Mouse (Mus musculus) layer of hippocampus, adult 9-11 months (tissue): ENCODE measurements around the gene Nmral1.
A peak's percentile ranks its signal among the peaks of the same experiment; 100 is the strongest.
"Not testable (repeated sequence)": the region's sequence is repeated elsewhere in the genome, so short reads cannot be mapped to it uniquely, and the experiment has no call there.

Experiments
- DNase-seq: peaks from one replicate; pipeline ENCODE4 v3.0.0; 2022

Nmral1 gene

GRCm38 (mm10) chr16:4713861-4714710, 5.1 kb downstream of the Nmral1 start:
- no peak for DNase-seq

DNA sequence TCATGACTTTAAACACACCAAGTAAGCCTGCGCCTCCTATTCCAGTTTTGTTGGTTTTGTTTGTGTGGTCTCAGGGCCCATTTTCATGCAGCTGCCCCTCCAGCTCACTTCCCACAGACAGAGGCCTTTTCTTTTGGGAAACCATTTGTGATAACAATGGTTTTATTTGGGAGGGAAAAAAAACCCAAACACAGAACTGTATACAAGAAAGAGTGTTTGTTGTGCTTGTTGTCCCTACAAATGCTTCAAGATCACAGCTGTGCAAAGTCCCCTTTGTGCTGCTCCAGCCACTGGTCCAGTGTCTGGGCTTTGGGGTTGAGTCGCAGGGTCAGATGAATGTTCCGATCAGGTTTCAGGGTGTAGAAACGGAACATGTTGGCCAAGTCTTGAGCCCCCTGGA, 8.0 kb downstream of the Nmral1 start:
- DNase-seq: peak; percentile 54

DNA sequence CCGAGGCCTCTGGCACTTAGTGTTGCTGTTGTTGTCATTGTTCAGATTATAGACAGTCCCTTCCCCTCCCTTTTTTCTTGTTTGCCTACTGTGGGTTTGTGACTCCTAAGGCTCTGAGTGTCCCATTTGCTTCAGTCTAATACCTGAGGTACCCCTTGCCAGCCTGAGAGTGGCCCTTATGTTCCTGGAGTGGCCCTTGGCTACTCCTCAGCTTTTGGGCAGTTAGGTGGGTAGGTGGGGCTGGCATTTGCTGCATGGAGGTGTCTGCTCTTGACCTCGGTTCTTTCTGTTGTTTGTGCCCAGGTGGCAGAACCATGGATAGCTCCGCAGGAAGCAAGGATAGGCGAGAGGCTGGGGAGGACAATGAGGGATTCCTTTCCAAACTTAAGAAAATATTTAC, 13.6 kb downstream of the Nmral1 start:
- DNase-seq: no peak

DNA sequence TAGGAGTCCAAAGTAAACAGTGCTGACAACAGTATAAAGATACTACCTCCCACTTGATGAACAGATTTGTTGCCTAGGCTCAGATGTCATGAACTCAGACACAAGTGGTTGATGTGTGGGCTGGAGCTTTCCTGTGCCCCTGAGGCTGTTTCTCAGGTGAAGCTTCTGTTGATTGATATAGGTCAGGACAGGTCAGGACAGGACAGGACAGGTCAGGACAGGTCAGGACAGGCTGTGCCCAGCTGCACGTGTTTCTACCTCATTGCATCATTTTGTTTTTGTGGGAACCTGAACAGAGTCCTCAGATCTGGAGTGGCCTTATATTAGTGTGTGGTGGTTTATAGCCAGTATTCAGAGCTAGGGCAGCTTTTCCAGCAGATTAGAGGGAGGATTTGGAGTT, 16.5 kb downstream of the Nmral1 start:
- DNase-seq: no peak

- no peak for DNase-seq
These were observed 17.9 kb downstream of the Nmral1 start for GRCm38 (mm10) chr16:4701211-4701610.

DNA sequence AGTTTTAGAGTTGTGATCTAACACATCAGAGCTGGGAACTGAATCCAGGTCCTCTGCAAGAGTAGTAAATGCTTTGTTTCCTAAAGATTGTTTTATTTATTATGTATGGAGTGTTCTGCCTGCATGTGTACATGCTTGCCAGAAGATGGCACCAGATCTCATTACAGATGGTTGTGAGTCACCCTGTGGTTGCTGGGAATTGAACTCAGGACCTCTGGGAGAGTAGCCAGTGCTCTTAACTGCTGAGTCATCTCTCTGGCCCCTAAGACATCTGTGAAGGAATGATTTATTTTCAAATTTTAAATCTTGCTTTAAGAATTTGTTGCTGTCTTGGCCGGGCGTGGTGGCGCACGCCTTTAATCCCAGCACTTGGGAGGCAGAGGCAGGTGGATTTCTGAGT, 29.8 kb downstream of the Nmral1 start:
- not testable (repeated sequence) for DNase-seq

- DNase-seq: no peak
These were observed 34.7 kb downstream of the Nmral1 start for GRCm38 (mm10) chr16:4684457-4684791.

- peak; percentile 94 for DNase-seq
These were observed 35.3 kb downstream of the Nmral1 start for GRCm38 (mm10) chr16:4683581-4684456.

DNA sequence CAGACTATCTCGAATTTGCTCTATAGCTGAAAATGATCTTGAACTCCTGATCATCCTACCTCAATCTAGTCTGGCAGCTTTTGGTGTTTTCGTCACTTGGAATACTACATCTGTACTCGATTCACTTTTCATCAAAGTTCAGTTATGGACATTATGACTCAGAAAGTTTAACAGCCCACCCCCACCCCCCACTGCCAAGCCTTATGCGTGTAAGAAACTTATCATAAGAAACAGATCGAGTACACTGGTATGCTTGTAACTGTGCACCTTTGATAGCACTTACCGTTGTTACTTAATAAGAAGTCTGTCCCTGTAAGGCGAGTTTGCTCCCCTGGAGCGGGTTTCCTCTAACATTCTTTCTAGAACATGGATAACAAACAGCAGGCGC, 36.0 kb downstream of the Nmral1 start:
- no peak for DNase-seq

DNA sequence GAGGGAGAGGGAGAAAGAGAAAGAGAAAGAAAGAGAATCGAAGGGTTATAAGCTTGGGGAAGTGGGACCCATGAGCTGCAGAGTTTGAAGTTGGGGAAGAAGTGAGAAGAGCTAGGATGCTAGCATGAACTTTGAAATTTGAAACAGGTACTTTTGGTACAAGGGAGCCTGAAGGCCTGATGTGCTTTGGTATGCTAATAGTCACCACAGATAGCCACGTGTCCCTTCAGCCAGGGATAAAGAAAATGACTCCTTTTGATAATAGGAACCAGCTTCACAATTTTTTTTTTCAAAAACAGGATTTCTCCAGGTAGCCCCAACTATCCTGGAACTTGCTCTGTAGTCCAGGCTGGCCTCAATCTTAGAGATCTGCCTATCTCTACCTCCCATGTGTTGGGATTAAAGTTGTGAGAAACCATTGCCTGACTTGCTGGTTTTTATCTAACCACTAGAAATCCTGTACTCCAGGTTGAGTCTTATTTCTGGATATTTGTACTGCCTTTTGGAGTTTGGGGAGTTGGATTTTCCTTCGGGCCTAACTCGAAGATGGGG, 36.5 kb downstream of the Nmral1 start:
- no peak for DNase-seq

GRCm38 (mm10) chr16:4680922-4681455, 38.2 kb downstream of the Nmral1 start:
- DNase-seq: not testable (repeated sequence)

GRCm38 (mm10) chr16:4679121-4680018, 39.8 kb downstream of the Nmral1 start, which contains the start of gene Coro7:
Coro7 (minus strand) TSS chr16:4679777.
- DNase-seq: peak; percentile 93

DNA sequence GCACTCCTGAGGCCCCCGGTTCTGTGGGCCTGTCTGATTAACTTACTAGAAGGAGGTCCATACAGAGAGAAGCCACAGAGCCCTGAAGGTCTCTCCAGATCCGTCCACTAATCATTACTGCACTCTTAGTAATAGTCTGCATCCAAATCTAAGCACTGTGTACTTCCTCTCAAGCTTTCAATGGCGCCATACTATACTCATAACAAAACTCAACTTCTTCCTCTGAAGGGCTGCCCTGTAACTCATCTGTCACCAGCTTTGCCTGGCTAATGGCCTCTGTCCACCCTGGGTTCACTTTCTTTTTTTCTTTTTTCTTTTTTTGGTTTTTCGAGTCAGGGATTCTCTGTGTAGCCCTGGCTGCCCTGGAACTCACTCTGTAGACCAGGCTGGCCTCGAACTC, 41.1 kb downstream of the Nmral1 start:
- no peak for DNase-seq

DNA sequence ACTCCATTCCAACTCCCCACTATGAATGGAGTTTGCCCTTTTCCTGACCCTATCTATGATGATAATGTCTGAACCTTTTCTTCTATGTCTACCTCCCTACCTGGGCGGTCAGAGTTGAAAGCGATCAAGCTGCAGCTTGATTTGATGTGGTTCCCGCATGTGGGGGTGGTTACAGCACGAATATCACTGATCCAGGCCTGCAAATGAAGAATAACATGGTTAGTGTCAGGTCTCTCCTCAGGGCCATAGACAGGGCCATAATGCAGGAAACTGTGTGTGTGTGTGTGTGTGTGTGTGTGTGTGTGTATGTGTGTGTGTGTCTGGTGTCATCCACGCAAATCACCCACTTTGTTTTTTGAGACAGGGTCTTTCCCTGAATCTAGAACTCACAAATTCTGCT, 42.3 kb downstream of the Nmral1 start:
- DNase-seq: no peak

DNA sequence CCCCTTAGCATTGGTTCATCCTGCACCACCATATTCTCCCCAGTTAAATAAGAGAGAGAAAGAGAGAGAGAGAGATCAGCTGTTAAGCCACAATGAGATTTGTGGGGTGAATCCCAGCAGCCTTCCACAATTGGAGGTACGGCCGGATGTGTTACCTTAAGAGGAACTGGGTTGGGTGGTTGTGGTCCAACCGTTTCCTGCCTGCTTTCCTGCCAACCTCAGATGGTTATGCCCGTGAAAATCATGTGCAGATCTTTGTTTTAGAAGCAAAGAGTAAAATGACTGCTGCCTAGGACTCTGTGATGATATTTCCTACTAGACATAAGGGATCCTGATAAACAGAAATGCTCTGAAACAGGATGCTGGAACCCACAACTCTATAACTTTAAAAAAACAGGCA, 45.1 kb downstream of the Nmral1 start:
- DNase-seq: no peak

- no peak for DNase-seq
These were observed 48.8 kb downstream of the Nmral1 start for GRCm38 (mm10) chr16:4670317-4670716.

DNA sequence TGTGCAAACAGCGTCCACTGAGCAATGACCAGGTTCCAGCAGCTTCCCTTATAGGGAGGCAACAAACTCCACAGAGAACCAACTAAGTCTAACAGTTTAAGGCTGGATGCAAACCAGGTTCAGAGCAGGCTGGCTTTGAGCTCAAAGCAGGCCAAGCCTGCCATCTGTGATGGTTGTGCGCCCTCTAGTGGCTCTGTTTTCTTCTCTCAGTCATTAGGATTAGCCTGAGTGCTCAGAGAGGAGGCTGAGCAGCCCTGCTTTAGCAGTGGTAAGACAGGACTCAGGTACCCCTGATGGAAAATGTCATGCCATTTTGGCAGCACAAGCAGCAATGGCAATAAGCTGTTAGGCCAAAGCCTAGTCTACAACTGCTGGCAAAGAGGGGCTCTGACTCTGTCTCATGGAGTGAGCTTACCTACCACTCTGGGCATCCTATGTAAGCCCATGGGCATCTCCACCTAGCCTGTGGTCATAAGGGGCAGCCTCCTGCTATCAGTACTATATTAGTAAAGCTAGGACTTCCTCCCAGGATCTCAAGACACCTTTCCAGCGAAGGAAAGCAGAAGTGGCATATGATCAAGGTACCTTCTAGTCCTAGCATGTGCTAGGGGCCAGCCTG, 51.9 kb downstream of the Nmral1 start:
- DNase-seq: peak; percentile 76

- no peak for DNase-seq
These were observed 53.4 kb downstream of the Nmral1 start for GRCm38 (mm10) chr16:4665726-4666125.

- no peak for DNase-seq
These were observed 55.4 kb downstream of the Nmral1 start for GRCm38 (mm10) chr16:4663806-4664205.

DNA sequence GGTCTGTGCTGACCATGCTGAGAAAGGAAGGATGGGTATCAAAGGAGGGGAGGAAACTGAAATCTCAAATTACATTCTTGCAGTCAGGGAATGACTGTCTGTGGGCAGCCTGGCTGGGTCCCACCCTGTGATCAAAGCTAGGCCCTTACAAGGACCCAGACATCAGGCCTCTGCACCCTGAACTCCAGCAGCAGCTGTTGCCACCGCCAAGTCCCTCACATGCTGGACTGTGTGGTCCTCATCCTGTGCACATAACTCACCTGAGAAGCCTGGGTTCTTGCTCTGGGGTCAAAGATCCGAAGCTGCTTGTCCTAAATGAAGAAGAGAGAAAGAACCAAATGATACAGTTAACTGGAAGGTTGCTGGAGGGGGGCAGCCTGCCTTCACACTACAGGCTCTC, 57.6 kb downstream of the Nmral1 start:
- DNase-seq: no peak
